Mouse (Mus musculus) kidney, adult 2 months (tissue): Measurements from ENCODE around the gene Lonp2.

Source experiments
- CTCF ChIP-seq: fragments of 200-500 bp; conservative IDR thresholded peaks from 2 replicates; pipeline ENCODE4 v1.5.1; 2011; ENCODE audit warnings: low read depth, mild to moderate bottlenecking, control low read depth, low read length, moderate library complexity, mixed read lengths; ENCODE audit not compliant: insufficient read depth, insufficient read length
- POLR2A ChIP-seq: fragments of 200-500 bp; IDR thresholded peaks from one replicate; pipeline ENCODE4 v1.6.1; 2011; ENCODE audit warnings: low read depth, low read length, control low read depth

GRCm38 (mm10) chr8:86734171-86734570 is 110.3 kb downstream of the Lonp2 start:
- no peak for TF ChIP-seq CTCF
- no peak for TF ChIP-seq POLR2A
